Mouse (Mus musculus) spleen, adult 2 months (tissue): ENCODE data around the gene Spns2.

Experiments
- CTCF ChIP-seq: fragments of 200-500 bp; IDR thresholded peaks from 2 replicates; pipeline ENCODE4 v1.5.1; 2011; ENCODE audit warnings: mild to moderate bottlenecking, inconsistent platforms; ENCODE audit not compliant: insufficient read depth, insufficient read length, insufficient replicate concordance; ENCODE audit errors: extremely low read depth
- POLR2A ChIP-seq: fragments of 200-500 bp; IDR thresholded peaks from 2 replicates; pipeline ENCODE4 v1.6.1; 2011; ENCODE audit warnings: low read depth, low read length, inconsistent platforms

DNA sequence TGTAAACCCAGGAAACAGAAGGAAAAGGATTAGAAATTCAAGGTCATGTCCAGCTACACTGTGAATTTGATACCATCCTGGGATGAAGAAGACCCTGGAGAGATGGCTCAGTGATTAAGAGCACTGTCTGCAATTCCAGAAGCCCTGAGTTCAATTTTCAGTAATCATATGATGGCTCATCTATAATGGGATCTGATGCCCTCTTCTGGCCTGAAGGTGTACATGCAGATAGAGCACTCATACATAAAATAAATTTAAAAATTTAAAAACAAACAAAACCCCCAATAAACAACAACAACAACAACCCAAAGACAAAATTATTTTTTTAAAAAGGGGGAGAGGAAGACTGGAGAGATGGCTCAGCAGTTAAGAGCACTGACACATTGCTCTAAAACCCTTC, 62.8 kb downstream of the Spns2 start:
- TF ChIP-seq POLR2A, result no peak
- TF ChIP-seq CTCF, result no peak
